Mouse (Mus musculus) small intestine, adult 2 months (tissue): ENCODE measurements around the gene Gdap1l1.

Experiments used
- CTCF ChIP-seq: fragments of 200-500 bp; IDR thresholded peaks from 2 replicates; pipeline ENCODE4 v1.5.1; 2012; ENCODE audit warnings: low read depth, mild to moderate bottlenecking, control low read depth, inconsistent platforms, low read length, moderate library complexity, mixed read lengths; ENCODE audit not compliant: insufficient replicate concordance, insufficient read length; ENCODE audit errors: extremely low read depth
- POLR2A ChIP-seq: fragments of 200-500 bp; IDR thresholded peaks from 2 replicates; pipeline ENCODE4 v1.6.1; 2012; ENCODE audit warnings: low read depth, mild to moderate bottlenecking, control low read depth, inconsistent platforms, low read length, moderate library complexity

DNA sequence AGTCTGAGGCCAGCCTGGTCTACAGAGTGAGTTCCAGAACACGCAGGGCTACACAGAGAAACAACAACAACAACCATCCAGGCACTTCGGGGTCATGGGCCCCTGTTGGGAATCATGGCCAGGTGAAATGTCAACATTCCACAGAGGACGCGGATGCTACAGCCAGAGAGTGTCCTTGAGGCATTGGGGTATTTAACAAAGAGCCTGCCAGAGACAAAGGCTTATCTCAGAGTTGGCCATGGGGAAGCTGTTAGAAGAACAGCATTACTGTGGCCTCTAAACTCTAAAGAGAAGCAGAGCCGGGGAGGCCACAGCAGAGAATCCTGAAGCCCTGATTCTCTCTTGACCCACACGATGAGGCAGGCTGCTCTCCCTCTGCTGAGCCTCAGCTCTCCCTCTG is 30.6 kb downstream of the Gdap1l1 start:
- TF ChIP-seq CTCF (no peak), POLR2A (no peak)
